Mouse (Mus musculus): ENCODE results near the gene Olfr304.
"Not testable (repeated sequence)": the region's sequence is repeated elsewhere in the genome, so short reads cannot be mapped to it uniquely, and the experiment has no call there.

Gene Olfr304

GRCm38 (mm10) chr7:86386558-86386957 is at the start of gene Olfr304:
TSS of gene Olfr304 (minus strand) at chr7:86386658.
- no peak for DNase-seq

- no peak for DNase-seq
These were observed 17.1 kb upstream of the Olfr304 start, which contains the start of gene Olfr301 for GRCm38 (mm10) chr7:86403546-86403945. TSS of gene Olfr301 (plus strand) at chr7:86403846.

GRCm38 (mm10) chr7:86397689-86398088 is 11.2 kb upstream of the Olfr304 start, which contains the start of gene Olfr303:
TSS of gene Olfr303 (minus strand) at chr7:86397789.
- no peak for DNase-seq

GRCm38 (mm10) chr7:86385769-86386168 is 689 bp downstream of the Olfr304 start:
- DNase-seq, result no peak

- DNase-seq, result no peak
These were observed 19.6 kb downstream of the Olfr304 start, which contains the start of gene Olfr305 for GRCm38 (mm10) chr7:86366828-86367227. TSS of gene Olfr305 (minus strand) at chr7:86366928.

- not testable (repeated sequence) for DNase-seq
These were observed 40.2 kb downstream of the Olfr304 start for GRCm38 (mm10) chr7:86346296-86346695.

GRCm38 (mm10) chr7:86344253-86344652 is 42.2 kb downstream of the Olfr304 start:
- DNase-seq, result no peak

GRCm38 (mm10) chr7:86342881-86343565 is 43.4 kb downstream of the Olfr304 start:
- no peak for DNase-seq

GRCm38 (mm10) chr7:86337486-86337885 is 49.0 kb downstream of the Olfr304 start, which contains the start of gene Olfr307:
TSS of gene Olfr307 (minus strand) at chr7:86337586.
- DNase-seq, result no peak

Measured in cerebellum, adult 18-20 months (tissue).